Mouse (Mus musculus): ENCODE data around the gene Ifi47. TPM values are rescaled to one million over a fixed set of nuclear protein-coding genes. Genes with fewer than 3 reads are reported as not detected.

Gene Ifi47
- polyA plus RNA-seq, 1 experiment, result 0.63 TPM

DNA sequence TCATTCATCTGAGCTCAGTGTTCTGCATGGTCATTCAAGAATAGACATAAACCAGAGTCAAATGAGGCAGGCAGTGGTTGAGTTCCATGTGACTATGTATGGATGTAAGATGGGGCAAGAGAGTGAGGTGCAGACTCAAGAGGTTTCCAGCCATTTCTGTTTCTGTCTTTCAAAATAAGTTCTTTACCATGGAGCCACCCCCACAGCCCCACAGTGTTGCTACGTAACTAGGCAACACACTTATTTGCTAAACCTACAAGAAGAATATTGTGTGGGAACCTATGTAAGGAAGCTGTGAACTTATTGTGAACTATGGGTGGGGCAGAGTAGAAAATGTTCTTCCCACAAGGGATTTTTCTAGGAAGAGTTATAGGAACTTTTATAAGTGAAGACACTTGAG is 6.8 kb downstream of the Ifi47 start:
- DNase-seq (ENCODE audit: low read depth), result no peak
- no peak for TF ChIP-seq POLR2A (IDR thresholded peaks at IDR 0.05; ENCODE audit: borderline replicate concordance, extremely low read depth, insufficient read depth, insufficient read length, poor library complexity, severe bottlenecking)
- TF ChIP-seq CTCF (IDR thresholded peaks at IDR 0.05; ENCODE audit: borderline replicate concordance, extremely low read depth, insufficient read depth, insufficient read length), result no peak

DNA sequence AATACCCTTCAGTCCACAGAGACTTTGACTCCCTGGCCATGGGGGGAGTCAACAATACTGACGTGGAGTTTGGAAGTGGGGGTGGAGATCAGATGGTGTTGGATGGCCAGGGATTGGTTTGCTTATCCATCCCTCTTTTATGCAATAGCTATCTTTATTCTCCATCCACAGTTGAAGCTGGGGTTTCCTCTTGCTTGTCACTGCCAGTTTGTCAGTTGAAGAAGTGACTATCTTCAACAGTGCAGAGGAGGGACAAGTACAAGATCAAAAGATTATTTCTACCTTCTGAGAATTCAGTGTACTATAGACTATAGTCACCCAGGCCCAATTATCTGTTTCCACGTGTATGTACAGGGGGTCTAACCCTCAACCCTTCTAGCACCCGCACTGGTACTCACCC is 7.4 kb downstream of the Ifi47 start:
- no peak for DNase-seq (ENCODE audit: low read depth)
- TF ChIP-seq CTCF (IDR thresholded peaks at IDR 0.05; ENCODE audit: borderline replicate concordance, extremely low read depth, insufficient read depth, insufficient read length) (no peak), POLR2A (IDR thresholded peaks at IDR 0.05; ENCODE audit: borderline replicate concordance, extremely low read depth, insufficient read depth, insufficient read length, poor library complexity, severe bottlenecking) (no peak)

DNA sequence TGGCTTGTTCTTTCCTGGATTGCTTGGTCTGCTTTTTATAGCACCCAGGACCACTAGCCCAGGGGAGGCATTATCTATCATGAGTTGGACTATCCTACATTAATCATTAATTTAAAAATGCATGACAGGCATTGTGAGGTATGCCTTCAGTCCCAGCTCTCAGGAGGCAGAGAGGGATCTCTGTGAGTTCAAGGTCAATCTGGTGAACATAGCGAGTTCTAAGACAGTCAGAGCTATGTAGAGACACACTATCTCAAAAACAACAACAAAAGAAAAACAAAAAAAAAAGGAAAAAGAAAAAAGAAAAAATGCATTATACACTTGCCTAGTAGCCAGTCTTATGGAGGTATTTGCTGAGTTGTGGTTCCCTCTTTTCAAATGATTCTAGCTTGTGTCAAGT is 8.0 kb downstream of the Ifi47 start:
- TF ChIP-seq POLR2A (IDR thresholded peaks at IDR 0.05; ENCODE audit: borderline replicate concordance, extremely low read depth, insufficient read depth, insufficient read length, poor library complexity, severe bottlenecking) (no peak), CTCF (IDR thresholded peaks at IDR 0.05; ENCODE audit: borderline replicate concordance, extremely low read depth, insufficient read depth, insufficient read length) (no peak)
- no peak for DNase-seq (ENCODE audit: low read depth)

DNA sequence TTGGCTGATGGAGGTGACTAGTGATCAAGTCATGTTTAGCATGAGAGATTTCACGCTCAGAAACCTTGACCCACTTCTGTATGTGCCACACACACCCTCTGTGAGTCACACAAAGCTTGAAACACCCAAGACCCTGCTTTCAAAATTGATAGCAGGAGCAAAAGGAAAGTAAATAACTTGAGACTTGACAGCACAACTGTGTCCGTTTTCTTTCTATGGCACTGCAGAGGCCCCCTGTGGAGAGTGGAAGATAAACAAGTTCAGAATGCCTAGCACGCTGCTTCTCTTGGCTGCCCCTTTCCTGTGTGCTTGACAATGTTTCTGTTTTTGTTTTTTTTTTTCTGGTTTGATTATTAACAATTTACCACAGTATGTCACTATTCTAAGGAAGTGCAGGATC is 8.5 kb downstream of the Ifi47 start:
- no peak for DNase-seq (ENCODE audit: low read depth)
- no peak for TF ChIP-seq POLR2A (IDR thresholded peaks at IDR 0.05; ENCODE audit: borderline replicate concordance, extremely low read depth, insufficient read depth, insufficient read length, poor library complexity, severe bottlenecking)
- no peak for TF ChIP-seq CTCF (IDR thresholded peaks at IDR 0.05; ENCODE audit: borderline replicate concordance, extremely low read depth, insufficient read depth, insufficient read length)

DNA sequence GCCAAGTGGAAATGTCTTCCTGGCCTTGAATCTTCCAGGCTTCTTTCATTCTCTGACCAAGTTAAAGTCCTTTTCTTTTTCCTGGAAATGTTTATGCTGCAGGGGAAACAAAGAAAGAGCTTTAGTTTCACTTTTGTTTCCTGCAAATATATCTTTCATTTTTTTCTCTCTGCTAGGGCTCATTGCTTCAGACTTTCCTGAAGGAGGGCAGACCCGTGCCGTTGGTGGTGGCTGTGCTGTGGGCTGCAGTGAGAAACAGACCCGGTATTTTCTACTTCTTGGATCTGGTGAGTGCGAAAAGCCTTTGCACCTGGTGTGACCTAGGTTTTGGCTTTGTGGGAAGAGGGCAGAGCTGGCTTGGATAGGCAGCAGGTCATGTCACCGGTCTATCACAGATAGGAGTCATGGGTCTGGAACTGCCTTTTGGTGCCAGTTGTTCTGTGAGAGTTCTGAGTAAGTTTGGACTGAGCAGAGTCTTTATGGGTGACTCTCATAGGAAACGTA is 10.5 kb downstream of the Ifi47 start:
- no peak for DNase-seq (ENCODE audit: low read depth)
- no peak for TF ChIP-seq POLR2A (IDR thresholded peaks at IDR 0.05; ENCODE audit: borderline replicate concordance, extremely low read depth, insufficient read depth, insufficient read length, poor library complexity, severe bottlenecking)
- TF ChIP-seq CTCF (IDR thresholded peaks at IDR 0.05; ENCODE audit: borderline replicate concordance, extremely low read depth, insufficient read depth, insufficient read length), result no peak

DNA sequence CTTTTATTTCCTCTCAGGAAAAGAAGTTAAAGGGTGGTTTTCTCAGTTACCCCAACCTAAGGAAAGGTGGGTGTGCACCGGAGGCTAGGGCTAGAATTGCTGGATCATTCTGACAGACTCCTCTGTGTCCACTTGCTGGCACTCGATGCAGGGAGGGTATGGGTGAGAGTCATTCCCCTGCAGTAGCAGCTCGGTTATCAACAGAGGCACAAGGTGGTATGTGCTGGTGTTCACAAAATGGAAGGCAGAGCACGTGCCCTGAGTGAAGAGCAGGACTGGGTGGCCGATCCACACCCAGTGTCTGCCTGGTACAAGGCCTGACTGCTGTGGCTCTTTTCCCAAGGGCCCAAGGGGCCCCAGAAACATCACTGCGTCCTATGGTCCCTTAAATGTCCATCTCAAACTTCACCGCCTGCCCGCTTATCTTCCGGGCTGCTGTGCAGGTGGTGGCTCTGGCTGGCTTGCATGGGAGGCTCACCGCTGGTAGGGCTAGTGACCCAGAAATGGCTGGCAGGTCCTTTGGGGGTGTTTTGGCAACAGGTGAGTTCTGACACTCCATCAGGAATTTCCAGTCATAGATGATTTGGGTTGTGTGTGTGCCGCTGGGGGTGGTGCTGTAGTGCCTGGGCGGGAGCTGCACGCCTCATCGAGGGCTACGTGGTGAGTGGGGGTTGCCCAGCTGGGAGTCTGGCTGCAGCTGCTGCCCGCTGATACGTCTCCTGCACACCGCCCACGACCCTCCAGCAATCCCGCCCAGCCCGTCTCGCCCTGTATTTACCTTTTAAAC is 11.6 kb downstream of the Ifi47 start:
- no peak for TF ChIP-seq CTCF (IDR thresholded peaks at IDR 0.05; ENCODE audit: borderline replicate concordance, extremely low read depth, insufficient read depth, insufficient read length)
- no peak for TF ChIP-seq POLR2A (IDR thresholded peaks at IDR 0.05; ENCODE audit: borderline replicate concordance, extremely low read depth, insufficient read depth, insufficient read length, poor library complexity, severe bottlenecking)
- peak; percentile 5 for DNase-seq (ENCODE audit: low read depth)

DNA sequence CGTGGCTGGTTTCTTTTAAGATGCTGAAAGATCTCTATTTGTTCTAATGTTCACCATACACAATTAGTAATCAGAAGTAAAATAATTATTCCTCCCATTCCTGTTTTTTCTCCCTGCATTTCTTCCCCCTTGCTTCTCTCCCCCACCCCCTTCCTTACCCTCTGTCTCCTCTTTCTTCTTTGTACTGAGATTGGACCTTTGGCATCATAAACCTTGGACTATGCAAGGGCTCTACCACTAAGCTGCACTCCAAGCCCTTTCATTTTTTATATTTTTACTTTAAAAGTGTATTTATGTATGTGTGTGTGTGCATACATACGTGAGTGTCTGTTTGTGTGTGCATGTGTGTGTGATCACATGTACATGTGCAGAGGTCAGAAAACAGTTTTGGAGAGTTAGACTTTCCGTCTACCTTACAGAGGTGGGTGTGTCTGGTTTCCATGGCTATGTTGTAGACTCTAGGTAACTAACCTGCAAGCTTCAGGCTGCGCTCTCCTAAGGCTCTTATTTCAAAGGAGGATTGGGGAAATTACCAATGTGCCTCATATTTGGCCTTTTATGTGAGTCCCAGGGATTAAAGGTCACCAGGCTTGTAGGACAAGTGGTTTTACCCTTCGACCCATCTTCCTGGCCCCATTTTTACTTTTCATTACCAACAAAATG is 12.7 kb downstream of the Ifi47 start:
- TF ChIP-seq CTCF (IDR thresholded peaks at IDR 0.05; ENCODE audit: borderline replicate concordance, extremely low read depth, insufficient read depth, insufficient read length) (no peak), POLR2A (IDR thresholded peaks at IDR 0.05; ENCODE audit: borderline replicate concordance, extremely low read depth, insufficient read depth, insufficient read length, poor library complexity, severe bottlenecking) (no peak)
- no peak for DNase-seq (ENCODE audit: low read depth)

DNA sequence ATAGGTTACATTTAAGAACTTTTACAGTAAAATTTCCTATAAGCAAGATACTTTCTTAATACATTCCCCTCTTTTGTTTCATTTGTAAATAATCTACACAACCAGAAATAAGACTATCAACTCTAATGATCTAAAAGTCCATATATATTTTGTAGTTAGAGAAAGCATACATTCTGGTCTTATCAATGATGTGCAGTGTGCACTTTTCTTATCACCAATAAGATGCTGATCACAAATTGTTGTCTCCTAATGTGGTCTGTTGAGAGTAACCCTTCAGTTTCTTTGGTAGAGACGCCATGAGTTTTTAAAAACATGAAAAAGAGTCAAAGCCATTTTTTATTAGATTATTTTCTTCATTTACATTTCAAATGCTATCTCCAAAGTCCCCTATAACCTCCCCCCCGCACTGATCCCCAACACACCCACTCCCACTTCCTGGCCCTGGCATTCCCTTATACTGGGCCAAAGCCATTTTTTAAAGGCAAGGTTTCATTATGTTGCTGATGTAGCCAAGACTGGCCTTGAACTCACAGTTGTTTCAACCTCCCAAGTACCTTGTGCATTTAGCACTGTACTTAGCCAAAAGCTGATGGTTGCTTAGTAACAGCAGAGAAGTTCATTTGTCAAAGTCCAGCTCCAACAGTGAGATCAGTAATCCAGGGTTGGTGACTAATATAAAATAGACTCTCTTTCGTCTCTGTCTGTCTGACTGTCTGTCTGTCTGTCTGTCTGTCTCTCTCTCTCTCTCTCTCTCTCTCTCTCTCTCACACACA is 13.5 kb downstream of the Ifi47 start:
- TF ChIP-seq CTCF (IDR thresholded peaks at IDR 0.05; ENCODE audit: borderline replicate concordance, extremely low read depth, insufficient read depth, insufficient read length) (no peak), POLR2A (IDR thresholded peaks at IDR 0.05; ENCODE audit: borderline replicate concordance, extremely low read depth, insufficient read depth, insufficient read length, poor library complexity, severe bottlenecking) (no peak)
- no peak for DNase-seq (ENCODE audit: low read depth)

DNA sequence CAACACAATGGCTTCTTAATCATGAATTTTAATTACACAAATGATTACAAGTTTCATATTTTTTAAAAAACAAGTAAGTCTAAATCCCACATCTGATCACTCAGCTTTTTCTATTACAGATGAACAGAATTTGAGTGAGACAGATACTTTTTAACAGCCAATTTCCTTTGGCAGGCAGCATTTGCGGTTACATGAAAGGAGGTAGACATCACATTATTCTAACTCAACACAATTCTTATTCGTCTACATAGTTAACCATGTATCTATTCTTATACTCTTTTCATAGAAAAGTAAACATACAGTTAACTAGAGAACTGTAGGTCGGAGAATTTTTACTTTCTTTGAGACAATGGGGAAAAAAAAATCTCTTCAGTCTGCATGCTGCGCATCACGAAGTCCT is 14.2 kb downstream of the Ifi47 start:
- TF ChIP-seq CTCF (IDR thresholded peaks at IDR 0.05; ENCODE audit: borderline replicate concordance, extremely low read depth, insufficient read depth, insufficient read length), result no peak
- no peak for TF ChIP-seq POLR2A (IDR thresholded peaks at IDR 0.05; ENCODE audit: borderline replicate concordance, extremely low read depth, insufficient read depth, insufficient read length, poor library complexity, severe bottlenecking)
- DNase-seq (ENCODE audit: low read depth), result no peak

DNA sequence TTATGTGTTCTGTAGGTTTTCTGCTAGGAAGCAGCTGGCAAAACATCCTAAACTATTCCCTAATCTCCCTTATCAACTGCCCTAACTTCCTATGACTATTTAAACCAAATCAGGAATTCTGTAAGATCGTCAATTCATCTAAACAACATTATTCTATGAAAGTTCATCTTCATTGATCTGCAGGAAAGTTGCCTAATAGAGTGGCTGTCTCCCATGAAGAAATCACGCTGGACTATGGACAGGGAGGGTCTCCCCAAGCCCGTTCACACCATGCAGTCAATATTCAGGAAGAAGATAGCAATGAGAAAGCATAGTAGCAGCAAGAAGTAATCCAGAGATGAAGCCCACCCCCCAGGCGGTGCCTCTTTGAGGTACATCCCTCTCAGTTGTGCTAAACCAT is 14.8 kb downstream of the Ifi47 start:
- TF ChIP-seq POLR2A (IDR thresholded peaks at IDR 0.05; ENCODE audit: borderline replicate concordance, extremely low read depth, insufficient read depth, insufficient read length, poor library complexity, severe bottlenecking), result no peak
- TF ChIP-seq CTCF (IDR thresholded peaks at IDR 0.05; ENCODE audit: borderline replicate concordance, extremely low read depth, insufficient read depth, insufficient read length), result no peak
- no peak for DNase-seq (ENCODE audit: low read depth)

DNA sequence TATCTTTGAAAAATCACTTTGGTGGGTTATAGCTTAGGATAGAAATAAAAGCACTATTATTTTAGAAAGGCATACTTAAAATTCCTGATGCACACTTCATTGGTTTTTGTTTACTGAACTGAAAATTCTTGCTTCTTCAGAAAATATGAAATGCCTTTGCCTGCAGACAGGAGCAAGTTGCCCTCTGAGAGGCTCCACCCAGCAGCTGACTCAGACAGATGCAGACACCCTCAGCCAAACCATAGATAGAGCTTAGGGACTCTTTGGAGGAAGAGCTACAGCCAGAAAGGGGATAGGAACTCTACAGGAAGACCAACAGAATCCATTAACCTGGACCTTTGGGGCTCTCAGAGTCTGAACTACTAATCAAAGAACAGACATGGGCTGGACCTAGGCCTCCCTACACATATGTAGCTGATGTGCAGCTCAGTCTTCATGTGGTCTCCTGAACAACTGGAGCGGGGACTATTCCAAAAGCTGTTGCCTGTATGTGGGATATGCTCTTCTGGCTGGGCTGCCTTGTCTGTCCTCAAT is 15.7 kb downstream of the Ifi47 start:
- DNase-seq (ENCODE audit: low read depth), result no peak
- TF ChIP-seq POLR2A (IDR thresholded peaks at IDR 0.05; ENCODE audit: borderline replicate concordance, extremely low read depth, insufficient read depth, insufficient read length, poor library complexity, severe bottlenecking), result no peak
- TF ChIP-seq CTCF (IDR thresholded peaks at IDR 0.05; ENCODE audit: borderline replicate concordance, extremely low read depth, insufficient read depth, insufficient read length), result no peak
